In genomic region chr7:19830682-19831156, GRCm38 (mm10) we compare ENCODE assay signal across 8 mouse cellular contexts. TPM values are rescaled to one million over a fixed set of nuclear protein-coding genes. Genes with fewer than 3 reads are reported as not detected.
DNase-seq lines count a peak whose midpoint lies in the region; ATAC-seq and TF ChIP-seq lines count a peak whose summit lies in the region.

No protein-coding gene starts in this region.

- H3K9ac ChIP-seq in intestine, embryonic 16.5 days (ENCODE audit: low read depth, low read length): peak overlapping the region; percentile 44
- peak overlapping the region; percentile 28; the same call in 1 of the 2 replicates for H3K9ac ChIP-seq in stomach, embryonic 16.5 days (ENCODE audit: low read length)
- no peak overlapping the region for H3K9ac ChIP-seq in forebrain, embryonic 16.5 days (replicated peaks; ENCODE audit: low read depth, low read length)

- no peak; the same call in 1 of the 2 replicates for TF ChIP-seq POLR2A in lung, adult 2 months (IDR thresholded peaks at IDR 0.05; ENCODE audit: borderline replicate concordance, extremely low read depth, low read depth, low read length)

- intact Hi-C loops in gastrocnemius, postnatal 14 days (cut with DNase I; ENCODE audit: low total_unique reads): no loop called here

- WGBS in intestine, embryonic 16.5 days: 27% methylated on average over 13 of the region's 13 CpGs
- WGBS in lung, adult 2 months: 4% methylated on average over 13 of the region's 13 CpGs
- WGBS in stomach, embryonic 16.5 days: 15% methylated on average over 13 of the region's 13 CpGs
- WGBS in forebrain, embryonic 16.5 days: 34% methylated on average over 13 of the region's 13 CpGs

- peaks cover 30% of the 10 kb centered on the region for H3K4me1 ChIP-seq in intestine, embryonic 16.5 days (ENCODE audit: control insufficient read depth, insufficient read depth, low read length)
- H3K4me1 ChIP-seq in lung, adult 2 months (ENCODE audit: control insufficient read depth, insufficient read depth, low read length): peaks cover 8% of the 10 kb centered on the region
- peaks cover 29% of the 10 kb centered on the region for H3K4me1 ChIP-seq in stomach, embryonic 16.5 days (ENCODE audit: control insufficient read depth, insufficient read depth, low read length)
- H3K4me1 ChIP-seq in forebrain, embryonic 16.5 days (replicated peaks; ENCODE audit: control insufficient read depth, insufficient read depth, low read length): no peaks in the 10 kb centered on the region

- H3K9me3 ChIP-seq in intestine, embryonic 16.5 days (ENCODE audit: control insufficient read depth, low read length): peaks cover 3% of the 10 kb centered on the region; the same call in 1 of the 2 replicates
- H3K9me3 ChIP-seq in stomach, embryonic 16.5 days (replicated peaks; ENCODE audit: control insufficient read depth, low read length): no peaks in the 10 kb centered on the region
- H3K9me3 ChIP-seq in forebrain, embryonic 16.5 days (ENCODE audit: control insufficient read depth, low read length): no peaks in the 10 kb centered on the region

- H3K4me3 ChIP-seq in intestine, embryonic 16.5 days (ENCODE audit: low read length): no peak overlapping the region
- H3K4me3 ChIP-seq in lung, adult 2 months (replicated peaks; ENCODE audit: extremely low read depth, low read depth, low read length): no peak overlapping the region
- no peak overlapping the region for H3K4me3 ChIP-seq in stomach, embryonic 16.5 days (replicated peaks; ENCODE audit: low read length)
- no peak overlapping the region for H3K4me3 ChIP-seq in forebrain, embryonic 16.5 days (replicated peaks; ENCODE audit: low read length)

- no peaks in the 10 kb centered on the region for H3K27me3 ChIP-seq in intestine, embryonic 16.5 days (replicated peaks; ENCODE audit: control insufficient read depth, insufficient read depth, low read length)
- no peaks in the 10 kb centered on the region for H3K27me3 ChIP-seq in stomach, embryonic 16.5 days (ENCODE audit: control insufficient read depth, insufficient read depth, low read length)
- no peaks in the 10 kb centered on the region for H3K27me3 ChIP-seq in forebrain, embryonic 16.5 days (replicated peaks; ENCODE audit: control insufficient read depth, insufficient read depth, low read length)

- no peak for TF ChIP-seq CTCF in lung, adult 2 months (IDR thresholded peaks at IDR 0.05; ENCODE audit: insufficient read depth, low read length)

- peak; percentile 41 to 44 for DNase-seq in cerebellum, postnatal 14 days
- DNase-seq in MN1 (ENCODE audit: low spot score): peak; percentile 82
- peak; percentile 95 for DNase-seq in gastrocnemius, postnatal 14 days
- peak; percentile 88 for DNase-seq in lung, adult 2 months

- peak overlapping the region; percentile 32; the same call in 1 of the 2 replicates for H3K4me2 ChIP-seq in intestine, embryonic 16.5 days (ENCODE audit: low read depth, low read length)
- H3K4me2 ChIP-seq in stomach, embryonic 16.5 days (ENCODE audit: low read depth, low read length): peak overlapping the region; percentile 25; the same call in 1 of the 2 replicates
- no peak overlapping the region for H3K4me2 ChIP-seq in forebrain, embryonic 16.5 days (ENCODE audit: low read length)

- H3K27ac ChIP-seq in intestine, embryonic 16.5 days (ENCODE audit: low read length): peak overlapping the region; percentile 53
- peak overlapping the region; percentile 68 for H3K27ac ChIP-seq in stomach, embryonic 16.5 days (ENCODE audit: low read length)
- no peak overlapping the region for H3K27ac ChIP-seq in forebrain, embryonic 16.5 days (ENCODE audit: low read length)

- H3K36me3 ChIP-seq in intestine, embryonic 16.5 days (ENCODE audit: control insufficient read depth, insufficient read depth, low read length): no peaks in the 10 kb centered on the region
- H3K36me3 ChIP-seq in stomach, embryonic 16.5 days (ENCODE audit: control insufficient read depth, insufficient read depth, low read length): no peaks in the 10 kb centered on the region
- H3K36me3 ChIP-seq in forebrain, embryonic 16.5 days (ENCODE audit: control insufficient read depth, insufficient read depth): no peaks in the 10 kb centered on the region

- ATAC-seq in cerebellum, adult (ENCODE audit: insufficient number of reproducible peaks, low FRiP score, low TSS enrichment): no peak; the same call in 1 of the 2 replicates
- peak; percentile 90 for ATAC-seq in intestine, embryonic 16.5 days
- peak; percentile 86 for ATAC-seq in stomach, embryonic 16.5 days (ENCODE audit: insufficient read depth, low FRiP score)
- ATAC-seq in forebrain, embryonic 16.5 days: no peak

RNA-seq across cellular contexts. Expression of gene Bcl3, which starts 8.1 kb away (rescaled TPM):
- total RNA-seq in gastrocnemius, postnatal 14 days (2021): 1 to 10 TPM; 3.2 to 4.1 TPM
- 15.5 and 15.6 TPM in 2 replicates for polyA plus RNA-seq in intestine, embryonic 16.5 days (2015; fragmentation: Nextera tagmentation; extraction: Ambion mirVana)
- 38.7 and 71.2 TPM in 2 replicates for polyA plus RNA-seq in lung, adult 2 months (2012; rRNA removed)
- 9.2 TPM in 2 replicates for polyA plus RNA-seq in stomach, embryonic 16.5 days (2015; fragmentation: Nextera tagmentation; extraction: Ambion mirVana)
- 0.30 and 0.92 TPM in 2 replicates for polyA plus RNA-seq in forebrain, embryonic 16.5 days (2015; fragmentation: Nextera tagmentation; extraction: Ambion mirVana)

RNA-seq across cellular contexts. Expression of gene Gm19345, which starts 21.1 kb away (rescaled TPM):
- total RNA-seq in gastrocnemius, postnatal 14 days (2021): not detected
- 0.13 and 0.27 TPM in 2 replicates for polyA plus RNA-seq in intestine, embryonic 16.5 days (2015; fragmentation: Nextera tagmentation; extraction: Ambion mirVana)
- polyA plus RNA-seq in lung, adult 2 months (2012; rRNA removed): 0.52 TPM in 1 of 2 replicates, not detected in the other
- polyA plus RNA-seq in stomach, embryonic 16.5 days (2015; fragmentation: Nextera tagmentation; extraction: Ambion mirVana): 0.31 and 0.36 TPM in 2 replicates
- polyA plus RNA-seq in forebrain, embryonic 16.5 days (2015; fragmentation: Nextera tagmentation; extraction: Ambion mirVana): 8.8 and 11.8 TPM in 2 replicates

RNA-seq across cellular contexts. Expression of gene Ceacam16, which starts 30.4 kb away (rescaled TPM):
- under 1 TPM in 1 of 2 experiments, not detected in 1; 0.12 TPM for total RNA-seq in gastrocnemius, postnatal 14 days (2021)
- not detected in 2 replicates for polyA plus RNA-seq in intestine, embryonic 16.5 days (2015; fragmentation: Nextera tagmentation; extraction: Ambion mirVana)
- 0.90 and 2.5 TPM in 2 replicates for polyA plus RNA-seq in lung, adult 2 months (2012; rRNA removed)
- polyA plus RNA-seq in stomach, embryonic 16.5 days (2015; fragmentation: Nextera tagmentation; extraction: Ambion mirVana): not detected in 2 replicates
- 0.46 and 0.77 TPM in 2 replicates for polyA plus RNA-seq in forebrain, embryonic 16.5 days (2015; fragmentation: Nextera tagmentation; extraction: Ambion mirVana)

RNA-seq across cellular contexts. Expression of gene Cblc, which starts 34.1 kb away (rescaled TPM):
- total RNA-seq in gastrocnemius, postnatal 14 days (2021): not detected
- polyA plus RNA-seq in intestine, embryonic 16.5 days (2015; fragmentation: Nextera tagmentation; extraction: Ambion mirVana): 32.6 and 42.1 TPM in 2 replicates
- 16.1 and 21.9 TPM in 2 replicates for polyA plus RNA-seq in lung, adult 2 months (2012; rRNA removed)
- 31.2 and 32.9 TPM in 2 replicates for polyA plus RNA-seq in stomach, embryonic 16.5 days (2015; fragmentation: Nextera tagmentation; extraction: Ambion mirVana)
- not detected in 2 replicates for polyA plus RNA-seq in forebrain, embryonic 16.5 days (2015; fragmentation: Nextera tagmentation; extraction: Ambion mirVana)

RNA-seq across cellular contexts. Expression of gene Ceacam19, which starts 57.0 kb away (rescaled TPM):
- total RNA-seq in gastrocnemius, postnatal 14 days (2021): not detected
- not detected in 2 replicates for polyA plus RNA-seq in intestine, embryonic 16.5 days (2015; fragmentation: Nextera tagmentation; extraction: Ambion mirVana)
- polyA plus RNA-seq in lung, adult 2 months (2012; rRNA removed): 2.0 TPM in 1 of 2 replicates, not detected in the other
- 3.2 and 4.8 TPM in 2 replicates for polyA plus RNA-seq in stomach, embryonic 16.5 days (2015; fragmentation: Nextera tagmentation; extraction: Ambion mirVana)
- not detected in 2 replicates for polyA plus RNA-seq in forebrain, embryonic 16.5 days (2015; fragmentation: Nextera tagmentation; extraction: Ambion mirVana)

Comparison
In these comparisons a context has a peak if more than half of its experiments do, and no peak if none do; other contexts are left out.
1. DNase-seq: peak in every context shown above with its lines; median percentile 95 in gastrocnemius, postnatal 14 days; 88 in lung, adult 2 months; 82 in MN1; 42 in cerebellum, postnatal 14 days.
2. ATAC-seq: peak in intestine, embryonic 16.5 days (single experiment) and stomach, embryonic 16.5 days (single experiment); none in cerebellum, adult (single experiment) and forebrain, embryonic 16.5 days (single experiment).